ENCODE assay signal across 28 mouse cellular contexts in the genomic region with DNA sequence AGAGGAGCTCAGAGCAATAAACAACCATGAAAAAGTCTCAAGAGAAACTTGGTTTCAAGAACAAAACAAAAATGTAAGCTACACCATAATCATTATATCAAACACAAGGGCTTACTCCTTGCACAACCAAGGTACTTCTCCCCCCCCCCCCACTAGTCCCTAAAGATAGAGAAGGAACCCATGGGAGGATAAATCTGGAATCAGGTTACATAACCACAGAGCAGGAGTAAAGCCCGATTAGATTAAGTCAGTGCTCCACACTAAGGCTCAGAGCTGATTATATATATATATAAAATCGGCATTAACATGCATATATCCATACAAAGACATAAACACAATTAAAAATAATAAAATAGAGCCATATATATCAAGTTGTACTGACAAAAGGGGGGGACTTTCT.
A peak's percentile ranks its signal among the peaks of the same experiment; 100 is the strongest.
DNase-seq lines count a peak whose midpoint lies in the region; ATAC-seq and TF ChIP-seq lines count a peak whose summit lies in the region.
"Had no signal": no experiment of that assay in that cellular context is flagged by ENCODE, and none has a peak within 500 bp of the region (broad histone marks: within the 10 kb centered on the region; RNA-seq: fewer than 3 reads in every experiment).

No protein-coding gene starts in this region.

- H3K4me2 ChIP-seq in kidney, embryonic 15.5 days: no peak overlapping the region
- H3K4me2 ChIP-seq: embryonic facial prominence, embryonic 12.5 days; forebrain, embryonic 12.5 days; forebrain, embryonic 15.5 days; heart, embryonic 13.5 days; hindbrain, embryonic 15.5 days had no signal

- intact Hi-C loops in gastrocnemius, adult 2 months (cut with DNase I): no loop called here

- no peak for DNase-seq in gastrocnemius, adult 2 months
- no peak for DNase-seq in gastrocnemius, adult 18-20 months (ENCODE audit: low spot score)
- peak; percentile 54 for DNase-seq in retina, adult 2 months (ENCODE audit: low read depth, low spot score)
- DNase-seq in retina, embryonic 14.5 days (ENCODE audit: low spot score): no peak
- DNase-seq in midbrain, embryonic 10.5 days (ENCODE audit: low spot score): no peak
- DNase-seq: adrenal gland, adult 2 months; adrenal gland, postnatal 14 days; cerebellum, adult 11-12 months; cerebellum, adult 8-10 months; cerebellum, postnatal 10 days; cerebellum, postnatal 36 days; gastrocnemius, postnatal 10 days; gastrocnemius, postnatal 36 days; heart, adult 2 months; heart, postnatal 14 days; heart, postnatal 4 days had no signal

- H3K9ac ChIP-seq in kidney, embryonic 15.5 days: no peak overlapping the region
- H3K9ac ChIP-seq: embryonic facial prominence, embryonic 12.5 days; forebrain, embryonic 12.5 days; forebrain, embryonic 15.5 days; heart, embryonic 13.5 days; hindbrain, embryonic 15.5 days had no signal

- no peaks in the 10 kb centered on the region for H3K36me3 ChIP-seq in kidney, embryonic 15.5 days
- H3K36me3 ChIP-seq in midbrain, embryonic 10.5 days: no peaks in the 10 kb centered on the region
- H3K36me3 ChIP-seq: embryonic facial prominence, embryonic 12.5 days; forebrain, embryonic 12.5 days; forebrain, embryonic 15.5 days; heart, embryonic 10.5 days; heart, embryonic 13.5 days; hindbrain, embryonic 15.5 days had no signal

- whole genome bisulfite sequencing in bone marrow, adult 2 months: 50% methylated on average over 2 of the region's 2 CpGs
- 70% methylated on average over 2 of the region's 2 CpGs for WGBS in kidney, embryonic 15.5 days
- 83% methylated on average over 2 of the region's 2 CpGs for WGBS in midbrain, embryonic 10.5 days

- H3K9me3 ChIP-seq in kidney, embryonic 15.5 days (replicated peaks): no peaks in the 10 kb centered on the region
- no peaks in the 10 kb centered on the region for H3K9me3 ChIP-seq in midbrain, embryonic 10.5 days (replicated peaks)
- H3K9me3 ChIP-seq: embryonic facial prominence, embryonic 12.5 days; forebrain, embryonic 12.5 days; forebrain, embryonic 15.5 days; heart, embryonic 10.5 days; heart, embryonic 13.5 days; hindbrain, embryonic 15.5 days had no signal

- no peak for ATAC-seq in kidney, embryonic 15.5 days (replicated peaks; ENCODE audit: low FRiP score)
- ATAC-seq: CD4-positive, CD25-positive, alpha-beta regulatory T cell, adult 4 months; forebrain, embryonic 15.5 days; intestine, postnatal 0 days; Patski had no signal

- H3K4me1 ChIP-seq in bone marrow, adult 2 months (ENCODE audit: control insufficient read depth, insufficient read depth, low read length): no peaks in the 10 kb centered on the region; the same call in 1 of the 2 replicates
- no peaks in the 10 kb centered on the region for H3K4me1 ChIP-seq in kidney, embryonic 15.5 days
- peaks cover 3% of the 10 kb centered on the region; the same call in 1 of the 2 replicates for H3K4me1 ChIP-seq in midbrain, embryonic 10.5 days
- H3K4me1 ChIP-seq: forebrain, embryonic 12.5 days; forebrain, embryonic 15.5 days had no signal

- no peak for TF ChIP-seq CTCF in gastrocnemius, adult 2 months (IDR thresholded peaks at IDR 0.05)
- TF ChIP-seq CTCF in bone marrow, adult 2 months (IDR thresholded peaks at IDR 0.05; ENCODE audit: control insufficient read depth, insufficient read depth, low read length): no peak

- H3K27ac ChIP-seq in gastrocnemius, adult 2 months: peak overlapping the region; percentile 77
- peak overlapping the region; percentile 82; the same call in 1 of the 2 replicates for H3K27ac ChIP-seq in bone marrow, adult 2 months (ENCODE audit: control insufficient read depth, insufficient read depth, low read depth, low read length, poor library complexity)
- no peak overlapping the region for H3K27ac ChIP-seq in kidney, embryonic 15.5 days
- H3K27ac ChIP-seq in midbrain, embryonic 10.5 days (replicated peaks): no peak overlapping the region
- H3K27ac ChIP-seq: embryonic facial prominence, embryonic 12.5 days; forebrain, embryonic 12.5 days; forebrain, embryonic 15.5 days; heart, adult 2 months; heart, embryonic 13.5 days; hindbrain, embryonic 15.5 days had no signal

- TF ChIP-seq POLR2A in bone marrow, adult 2 months (IDR thresholded peaks at IDR 0.05; ENCODE audit: borderline replicate concordance, control insufficient read depth, low read depth, low read length): no peak

- H3K27me3 ChIP-seq in kidney, embryonic 15.5 days: no peaks in the 10 kb centered on the region
- H3K27me3 ChIP-seq in midbrain, embryonic 10.5 days (ENCODE audit: low read depth, poor library complexity, severe bottlenecking): no peaks in the 10 kb centered on the region
- H3K27me3 ChIP-seq: embryonic facial prominence, embryonic 12.5 days; forebrain, embryonic 12.5 days; forebrain, embryonic 15.5 days; heart, embryonic 13.5 days; hindbrain, embryonic 15.5 days; Patski had no signal

- no peak overlapping the region for H3K4me3 ChIP-seq in gastrocnemius, adult 2 months
- H3K4me3 ChIP-seq in bone marrow, adult 2 months (replicated peaks; ENCODE audit: control insufficient read depth, low read depth, low read length): no peak overlapping the region
- no peak overlapping the region for H3K4me3 ChIP-seq in kidney, embryonic 15.5 days (replicated peaks)
- H3K4me3 ChIP-seq in midbrain, embryonic 10.5 days: no peak overlapping the region
- H3K4me3 ChIP-seq: embryonic facial prominence, embryonic 12.5 days; erythroblast, embryonic 14.5 days; forebrain, embryonic 12.5 days; forebrain, embryonic 15.5 days; heart, adult 2 months; heart, embryonic 10.5 days; heart, embryonic 13.5 days; hindbrain, embryonic 15.5 days had no signal

Comparison
In these comparisons a context has a peak if more than half of its experiments do, and no peak if none do; other contexts are left out.
1. H3K27ac ChIP-seq: peak in gastrocnemius, adult 2 months (single experiment) and bone marrow, adult 2 months (single experiment); none in kidney, embryonic 15.5 days (single experiment) and midbrain, embryonic 10.5 days (single experiment).